Mouse (Mus musculus): Measurements from ENCODE around the gene Carnmt1. TPM values are rescaled to one million over a fixed set of nuclear protein-coding genes. Genes with fewer than 3 reads are reported as not detected.
A peak's percentile ranks its signal among the peaks of the same experiment; 100 is the strongest.

The Carnmt1 gene
- polyA plus RNA-seq, 1 experiment from 2014 or later, result 15.5 TPM

- no peak overlapping the region for H3K27ac ChIP-seq (ENCODE audit: low read depth, low read length)
- H3K9ac ChIP-seq (ENCODE audit: low read depth, low read length), result no peak overlapping the region
- TF ChIP-seq CTCF (IDR thresholded peaks at IDR 0.05; ENCODE audit: low read depth), result no peak
- H3K27me3 ChIP-seq (replicated peaks; ENCODE audit: control insufficient read depth, insufficient read depth, low read length), result 0 out of 2 replicates have a peak, but pooled peaks cover 5% of the 10 kb centered on the region
- no peaks in the 10 kb centered on the region for H3K36me3 ChIP-seq (ENCODE audit: control insufficient read depth, insufficient read depth)
- H3K9me3 ChIP-seq (ENCODE audit: control insufficient read depth), result no peaks in the 10 kb centered on the region
- 89% methylated on average over 4 of the region's 4 CpGs for WGBS
- no peak for ATAC-seq
- no peak overlapping the region for H3K4me2 ChIP-seq (replicated peaks; ENCODE audit: low read depth)
- H3K4me3 ChIP-seq (ENCODE audit: low read depth, low read length), result no peak overlapping the region
- H3K4me1 ChIP-seq (replicated peaks; ENCODE audit: control insufficient read depth, insufficient read depth, low read length), result no peaks in the 10 kb centered on the region
Observed at GRCm38 (mm10) chr19:18747379-18747778, 76.8 kb downstream of the Carnmt1 start.

GRCm38 (mm10) chr19:18749598-18750339, 79.2 kb downstream of the Carnmt1 start, which contains the start of gene Trpm6:
Trpm6 (plus strand) TSS chr19:18749983.
- Histone ChIP-seq H3K9me3 (ENCODE audit: control insufficient read depth) (no peaks in the 10 kb centered on the region), H3K9ac (ENCODE audit: low read depth, low read length) (no peak within 1 kb of the TSS), H3K27ac (ENCODE audit: low read depth, low read length) (no peak within 1 kb of the TSS), H3K4me1 (replicated peaks; ENCODE audit: control insufficient read depth, insufficient read depth, low read length) (no peaks in the 10 kb centered on the region), H3K4me3 (ENCODE audit: low read depth, low read length) (peak within 1 kb of the TSS; percentile 35), H3K36me3 (ENCODE audit: control insufficient read depth, insufficient read depth) (no peaks in the 10 kb centered on the region), H3K4me2 (replicated peaks; ENCODE audit: low read depth) (peak within 1 kb of the TSS; percentile 65), H3K27me3 (replicated peaks; ENCODE audit: control insufficient read depth, insufficient read depth, low read length) (no peaks in the 10 kb centered on the region)
- peak; percentile 22; the same call in 1 of the 2 replicates for ATAC-seq
- TF ChIP-seq CTCF (IDR thresholded peaks at IDR 0.05; ENCODE audit: low read depth), result no peak
- whole genome bisulfite sequencing, result 5% methylated on average over 41 of the region's 41 CpGs

Other genes with a start within 250 kb of the Carnmt1 start
- 140 and 143 TPM in 2 replicates for gene Ostf1, start 38.9 kb upstream of the Carnmt1 start, polyA plus RNA-seq (2015; fragmentation: Nextera tagmentation; extraction: Ambion mirVana)
- 4.7 and 6.2 TPM in 2 replicates for gene Nmrk1, start 38.8 kb upstream of the Carnmt1 start, polyA plus RNA-seq (2015; fragmentation: Nextera tagmentation; extraction: Ambion mirVana)
- 11.2 and 11.3 TPM in 2 replicates for gene D030056L22Rik, start 42.4 kb downstream of the Carnmt1 start, polyA plus RNA-seq (2015; fragmentation: Nextera tagmentation; extraction: Ambion mirVana)
- 0.07 and 0.08 TPM in 2 replicates for gene Trpm6, start 79.2 kb downstream of the Carnmt1 start, polyA plus RNA-seq (2015; fragmentation: Nextera tagmentation; extraction: Ambion mirVana)